Mouse (Mus musculus) liver, embryonic 11.5 days (tissue): ENCODE results near the gene Gm20441. TPM values are rescaled to one million over a fixed set of nuclear protein-coding genes. Genes with fewer than 3 reads are reported as not detected.
A peak's percentile ranks its signal among the peaks of the same experiment; 100 is the strongest.

Source experiments
- ATAC-seq: fragments of 200-750 bp; cut with Nextera tagmentation; replicated peaks from 2 replicates; pipeline ENCODE4 v1.8.0; 2017; ENCODE audit warnings: moderate number of reproducible peaks, mild to moderate bottlenecking, moderate TSS enrichment, moderate library complexity; ENCODE audit not compliant: low FRiP score
- DNase-seq: peaks from one replicate; pipeline ENCODE4 v3.0.0-alpha.2; 2017; ENCODE audit warnings: low spot score
- H3K27ac ChIP-seq: fragments of 300-500 bp; sonication (generic); 2 replicates; pipeline ENCODE4 v1.5.1; 2014; ENCODE audit warnings: mild to moderate bottlenecking, low read depth, low read length, control low read depth
- H3K27me3 ChIP-seq: fragments of 300-500 bp; sonication (generic); replicated peaks from 2 replicates; pipeline ENCODE4 v1.6.1; 2014; ENCODE audit warnings: low read length, mixed read lengths; ENCODE audit not compliant: control insufficient read depth, insufficient read depth
- H3K36me3 ChIP-seq: fragments of 300-500 bp; sonication (generic); 2 replicates; pipeline ENCODE4 v1.6.1; 2014; ENCODE audit warnings: mild to moderate bottlenecking, low read length, moderate library complexity, mixed read lengths; ENCODE audit not compliant: control insufficient read depth, insufficient read depth
- H3K4me1 ChIP-seq: fragments of 300-500 bp; sonication (generic); replicated peaks from 2 replicates; pipeline ENCODE4 v1.6.1; 2014; ENCODE audit warnings: low read length, mixed read lengths; ENCODE audit not compliant: control insufficient read depth, insufficient read depth
- H3K4me2 ChIP-seq: fragments of 300-500 bp; sonication (generic); 2 replicates; pipeline ENCODE4 v1.6.1; 2014; ENCODE audit warnings: mild to moderate bottlenecking, control low read depth, moderate library complexity
- H3K4me3 ChIP-seq: fragments of 300-500 bp; sonication (generic); 2 replicates; pipeline ENCODE4 v1.5.1; 2014; ENCODE audit warnings: low read depth, low read length, control low read depth
- H3K9ac ChIP-seq: fragments of 300-500 bp; sonication (generic); 2 replicates; pipeline ENCODE4 v1.6.1; 2014; ENCODE audit warnings: low read depth, low read length, control low read depth
- H3K9me3 ChIP-seq: fragments of 300-500 bp; sonication (generic); 2 replicates; pipeline ENCODE4 v1.6.1; 2016; ENCODE audit warnings: low read length, inconsistent platforms, mixed read lengths; ENCODE audit not compliant: control insufficient read depth
- WGBS: fragments of 180-500 bp; shearing (Covaris S2); extraction: QIAGEN DNeasy Blood & Tissue Kit; methylation state at CpG from one replicate; pipeline ENCODE4 v1.1.7; 2014; 5-methylcytosine and 5-hydroxymethylcytosine counted together
- polyA plus RNA-seq: library from polyadenylated mRNA; unstranded; fragments of >200 nt; fragmentation: Nextera tagmentation; extraction: Ambion mirVana; gene quantifications from 2 replicates; pipeline ENCODE4 v1.2.1, GENCODE M21; 2014

Gene Gm20441
- polyA plus RNA-seq, 1 experiment from 2014 or later = not detected

GRCm38 (mm10) chr10:75819882-75820281, 39.1 kb upstream of the Gm20441 start:
- no peak overlapping the region for H3K4me3 ChIP-seq
- DNase-seq (no peak), ATAC-seq (no peak)
- 83% methylated on average over 5 of the region's 5 CpGs for whole genome bisulfite sequencing
- H3K27ac ChIP-seq = no peak overlapping the region
- no peaks in the 10 kb centered on the region for H3K36me3 ChIP-seq
- no peaks in the 10 kb centered on the region for H3K9me3 ChIP-seq
- no peak overlapping the region for H3K4me2 ChIP-seq
- H3K4me1 ChIP-seq = no peaks in the 10 kb centered on the region
- H3K27me3 ChIP-seq = no peaks in the 10 kb centered on the region
- H3K9ac ChIP-seq = no peak overlapping the region

- no peak for ATAC-seq
- H3K27ac ChIP-seq = no peak overlapping the region
- H3K36me3 ChIP-seq = no peaks in the 10 kb centered on the region
- no peak overlapping the region for H3K4me3 ChIP-seq
- 52% methylated on average over 10 of the region's 10 CpGs for WGBS
- H3K27me3 ChIP-seq = no peaks in the 10 kb centered on the region
- no peaks in the 10 kb centered on the region for H3K4me1 ChIP-seq
- DNase-seq = no peak
- no peaks in the 10 kb centered on the region for H3K9me3 ChIP-seq
- no peak overlapping the region for H3K4me2 ChIP-seq
- no peak overlapping the region for H3K9ac ChIP-seq
Observed at GRCm38 (mm10) chr10:75818641-75819040, 37.9 kb upstream of the Gm20441 start.

- no peak for ATAC-seq
- H3K9ac ChIP-seq = no peak overlapping the region
- H3K9me3 ChIP-seq = no peaks in the 10 kb centered on the region
- DNase-seq = no peak
- no peak overlapping the region for H3K4me2 ChIP-seq
- no peak overlapping the region for H3K4me3 ChIP-seq
- no peaks in the 10 kb centered on the region for H3K27me3 ChIP-seq
- WGBS = 52% methylated on average over 2 of the region's 2 CpGs
- no peak overlapping the region for H3K27ac ChIP-seq
- H3K36me3 ChIP-seq = no peaks in the 10 kb centered on the region
- no peaks in the 10 kb centered on the region for H3K4me1 ChIP-seq
Observed at GRCm38 (mm10) chr10:75804217-75804616, 23.5 kb upstream of the Gm20441 start.

GRCm38 (mm10) chr10:75798176-75798696, 17.5 kb upstream of the Gm20441 start, which contains the start of gene Gstt1:
Gstt1 (minus strand) TSS chr10:75798584.
- peak; percentile 61 for DNase-seq
- Histone ChIP-seq H3K4me1 (0 out of 2 replicates have a peak, but pooled peaks cover 4% of the 10 kb centered on the region), H3K4me2 (peak within 1 kb of the TSS; percentile 87), H3K27me3 (no peaks in the 10 kb centered on the region; the same call in 1 of the 2 replicates), H3K4me3 (peak within 1 kb of the TSS; percentile 48), H3K9me3 (no peaks in the 10 kb centered on the region), H3K36me3 (no peaks in the 10 kb centered on the region), H3K9ac (peak within 1 kb of the TSS; percentile 56), H3K27ac (no peak within 1 kb of the TSS)
- peak; percentile 69 for ATAC-seq
- WGBS = 4% methylated on average over 18 of the region's 18 CpGs

GRCm38 (mm10) chr10:75797619-75798175, 16.9 kb upstream of the Gm20441 start:
- 1% methylated on average over 12 of the region's 12 CpGs for WGBS
- peak overlapping the region; percentile 56 for H3K9ac ChIP-seq
- peak overlapping the region; percentile 48 for H3K4me3 ChIP-seq
- DNase-seq = peak; percentile 57
- no peaks in the 10 kb centered on the region for H3K9me3 ChIP-seq
- peak; percentile 61 for ATAC-seq
- H3K36me3 ChIP-seq = no peaks in the 10 kb centered on the region
- 0 out of 2 replicates have a peak, but pooled peaks cover 4% of the 10 kb centered on the region for H3K4me1 ChIP-seq
- H3K27me3 ChIP-seq = no peaks in the 10 kb centered on the region; the same call in 1 of the 2 replicates
- H3K4me2 ChIP-seq = peak overlapping the region; percentile 87
- no peak overlapping the region for H3K27ac ChIP-seq

- no peaks in the 10 kb centered on the region for H3K9me3 ChIP-seq
- 42% methylated on average over 11 of the region's 11 CpGs for WGBS
- peak overlapping the region; percentile 48 for H3K4me3 ChIP-seq
- no peak overlapping the region for H3K9ac ChIP-seq
- 0 out of 2 replicates have a peak, but pooled peaks cover 2% of the 10 kb centered on the region for H3K36me3 ChIP-seq
- no peaks in the 10 kb centered on the region; the same call in 1 of the 2 replicates for H3K27me3 ChIP-seq
- H3K4me1 ChIP-seq = 0 out of 2 replicates have a peak, but pooled peaks cover 4% of the 10 kb centered on the region
- peak overlapping the region; percentile 21; the same call in 1 of the 2 replicates for H3K27ac ChIP-seq
- peak overlapping the region; percentile 87 for H3K4me2 ChIP-seq
- no peak for ATAC-seq
- DNase-seq = no peak
Observed at GRCm38 (mm10) chr10:75796731-75797516, 16.2 kb upstream of the Gm20441 start.

GRCm38 (mm10) chr10:75794880-75795279, 14.1 kb upstream of the Gm20441 start:
- DNase-seq (no peak), ATAC-seq (no peak)
- no peaks in the 10 kb centered on the region; the same call in 1 of the 2 replicates for H3K27me3 ChIP-seq
- H3K27ac ChIP-seq = no peak overlapping the region
- H3K4me3 ChIP-seq = no peak overlapping the region
- H3K36me3 ChIP-seq = 0 out of 2 replicates have a peak, but pooled peaks cover 3% of the 10 kb centered on the region
- WGBS = 30% methylated on average over 3 of the region's 3 CpGs
- H3K9ac ChIP-seq = no peak overlapping the region
- 0 out of 2 replicates have a peak, but pooled peaks cover 7% of the 10 kb centered on the region for H3K4me1 ChIP-seq
- no peaks in the 10 kb centered on the region for H3K9me3 ChIP-seq
- H3K4me2 ChIP-seq = peak overlapping the region; percentile 22; the same call in 1 of the 2 replicates

- Histone ChIP-seq H3K9ac (no peak overlapping the region; the same call in 1 of the 2 replicates), H3K27me3 (no peaks in the 10 kb centered on the region)
- DNase-seq = no peak
Observed at GRCm38 (mm10) chr10:75790773-75791172, 10.0 kb upstream of the Gm20441 start.

More at GRCm38 (mm10) chr10:75790773-75791172, 10.0 kb upstream of the Gm20441 start:
- Histone ChIP-seq H3K27ac (peak overlapping the region; percentile 16; the same call in 1 of the 2 replicates), H3K36me3 (0 out of 2 replicates have a peak, but pooled peaks cover 3% of the 10 kb centered on the region), H3K4me2 (no peak overlapping the region), H3K9me3 (no peaks in the 10 kb centered on the region), H3K4me3 (no peak overlapping the region), H3K4me1 (0 out of 2 replicates have a peak, but pooled peaks cover 3% of the 10 kb centered on the region)
- 21% methylated on average over 7 of the region's 7 CpGs for WGBS
- ATAC-seq = no peak
